Mouse (Mus musculus) ES-E14 (cell line): Measurements from ENCODE around the gene Ext2.

Experiments used
- HCFC1 ChIP-seq: IDR thresholded peaks from 2 replicates; pipeline ENCODE4 v1.6.1; 2012; ENCODE audit warnings: low read length, inconsistent platforms, borderline replicate concordance; ENCODE audit not compliant: insufficient read depth
- MAFK ChIP-seq: IDR thresholded peaks from 2 replicates; pipeline ENCODE4 v1.6.1; 2014; ENCODE audit warnings: mild to moderate bottlenecking, low read depth, low read length, inconsistent platforms; ENCODE audit not compliant: insufficient read depth
- ZC3H11A ChIP-seq: IDR thresholded peaks from 2 replicates; pipeline ENCODE4 v1.6.1; 2012; ENCODE audit warnings: low read depth, mild to moderate bottlenecking, inconsistent platforms, low read length, borderline replicate concordance
- ZNF384 ChIP-seq: IDR thresholded peaks from 2 replicates; pipeline ENCODE4 v1.6.1; 2012; ENCODE audit warnings: low read depth, low read length, inconsistent platforms

- TF ChIP-seq ZC3H11A (no peak), MAFK (no peak), HCFC1 (no peak), ZNF384 (no peak)
Measured at GRCm38 (mm10) chr2:93784721-93785431, 37.5 kb downstream of the Ext2 start.
